Mouse (Mus musculus) embryo, embryonic 9.5 days (tissue): Measurements from ENCODE around the gene Rassf3.

Experiments used
- DNase-seq: peaks from one replicate; pipeline ENCODE4 v3.0.0-alpha.2; 2017; ENCODE audit errors: extremely low spot score

The Rassf3 gene

GRCm38 (mm10) chr10:121489941-121490340 lies 13.8 kb upstream of the Rassf3 start:
- no peak for DNase-seq

- DNase-seq: no peak
These were observed 12.6 kb upstream of the Rassf3 start for GRCm38 (mm10) chr10:121488623-121489299.

- no peak for DNase-seq
These were observed 11.6 kb upstream of the Rassf3 start for GRCm38 (mm10) chr10:121487716-121488115.

GRCm38 (mm10) chr10:121486350-121486749 lies 10.2 kb upstream of the Rassf3 start:
- DNase-seq: no peak

- no peak for DNase-seq
These were observed 7.2 kb upstream of the Rassf3 start for GRCm38 (mm10) chr10:121483364-121483763.

- DNase-seq: no peak
These were observed 5.0 kb upstream of the Rassf3 start for GRCm38 (mm10) chr10:121481141-121481540.

GRCm38 (mm10) chr10:121479987-121480386 lies 3.8 kb upstream of the Rassf3 start:
- DNase-seq: no peak

GRCm38 (mm10) chr10:121477433-121477832 lies 1.3 kb upstream of the Rassf3 start:
- DNase-seq: peak; percentile 42

GRCm38 (mm10) chr10:121476968-121477337 lies 806 bp upstream of the Rassf3 start:
- DNase-seq: no peak

- peak; percentile 88 for DNase-seq
These were observed 438 bp downstream of the Rassf3 start for GRCm38 (mm10) chr10:121475672-121476146.

GRCm38 (mm10) chr10:121475101-121475671 lies 961 bp downstream of the Rassf3 start:
- DNase-seq: no peak

GRCm38 (mm10) chr10:121474288-121474687 lies 1.9 kb downstream of the Rassf3 start:
- DNase-seq: no peak

- no peak for DNase-seq
These were observed 2.4 kb downstream of the Rassf3 start for GRCm38 (mm10) chr10:121473723-121474215.

- no peak for DNase-seq
These were observed 3.4 kb downstream of the Rassf3 start for GRCm38 (mm10) chr10:121472593-121473217.

- DNase-seq: no peak
These were observed 4.5 kb downstream of the Rassf3 start for GRCm38 (mm10) chr10:121471570-121472197.

- DNase-seq: no peak
These were observed 6.5 kb downstream of the Rassf3 start for GRCm38 (mm10) chr10:121469625-121470024.

- DNase-seq: no peak
These were observed 7.2 kb downstream of the Rassf3 start for GRCm38 (mm10) chr10:121468985-121469384.

GRCm38 (mm10) chr10:121468261-121468660 lies 7.9 kb downstream of the Rassf3 start:
- no peak for DNase-seq

GRCm38 (mm10) chr10:121467792-121468191 lies 8.4 kb downstream of the Rassf3 start:
- no peak for DNase-seq

GRCm38 (mm10) chr10:121467016-121467415 lies 9.1 kb downstream of the Rassf3 start:
- DNase-seq: no peak

- no peak for DNase-seq
These were observed 11.1 kb downstream of the Rassf3 start for GRCm38 (mm10) chr10:121465033-121465432.

- no peak for DNase-seq
These were observed 13.8 kb downstream of the Rassf3 start for GRCm38 (mm10) chr10:121462162-121462881.
